Mouse (Mus musculus): ENCODE data around the gene Abcc4. TPM values are rescaled to one million over a fixed set of nuclear protein-coding genes. Genes with fewer than 3 reads are reported as not detected.

The Abcc4 gene
- total and polyA plus RNA-seq, 3 experiments = 10.4 to 28.7 (median 26.5) TPM

DNA sequence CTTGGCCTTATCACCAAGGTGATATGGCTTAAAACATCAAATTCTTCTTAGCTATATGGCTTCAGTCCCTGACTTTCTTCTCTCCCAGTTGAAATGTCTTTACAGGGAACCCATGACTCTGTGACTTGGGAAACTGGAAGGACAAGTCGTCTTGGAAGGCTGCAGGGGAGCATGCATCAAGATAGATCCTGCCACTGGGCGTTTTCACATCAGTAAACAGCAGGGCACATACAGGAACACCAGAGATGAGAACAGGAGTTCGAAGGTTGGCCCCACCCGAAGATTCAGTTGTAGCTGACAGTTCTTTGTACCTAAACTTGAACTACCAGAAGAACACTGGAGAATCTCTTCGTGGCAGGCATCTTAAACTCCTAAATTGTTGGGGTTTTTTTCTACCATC is 36.8 kb upstream of the Abcc4 start:
- Histone ChIP-seq H3K4me2 (ENCODE audit: insufficient read depth, low read depth, poor library complexity, severe bottlenecking) (no peak overlapping the region), H3K4me1 (ENCODE audit: control insufficient read depth in 1 of 2, insufficient read depth in 2 of 2) (no peaks in the 10 kb centered on the region), H3K36me3 (replicated peaks in 1 of 2; ENCODE audit: control insufficient read depth in 1 of 2, insufficient read depth in 1 of 2, low read length in 1 of 2) (no peaks in the 10 kb centered on the region), H3K9me3 (replicated peaks; ENCODE audit: low read length) (peaks cover 3% of the 10 kb centered on the region), H3K79me2 (replicated peaks; ENCODE audit: control insufficient read depth, extremely low read depth, insufficient read depth, poor library complexity, severe bottlenecking) (no peaks in the 10 kb centered on the region), H3K9ac (ENCODE audit: insufficient read depth, low read depth) (no peak overlapping the region), H3K27ac (ENCODE audit: insufficient read depth, low read depth) (no peak overlapping the region), H3K4me3 (replicated peaks in 1 of 3; ENCODE audit: low read depth in 2 of 3, low read length in 2 of 3, poor library complexity in 1 of 3) (no peak overlapping the region), H3K27me3 (replicated peaks) (no peaks in the 10 kb centered on the region)
- TF ChIP-seq E2F4 (IDR thresholded peaks at IDR 0.05; ENCODE audit: insufficient replicate concordance, low read depth, low read length) (no peak), HCFC1 (IDR thresholded peaks at IDR 0.05; ENCODE audit: low read depth, low read length) (no peak), KAT2A (IDR thresholded peaks at IDR 0.05; ENCODE audit: insufficient replicate concordance, low read length) (no peak), PAX5 (IDR thresholded peaks at IDR 0.05; ENCODE audit: low read length) (no peak), CHD1 (IDR thresholded peaks at IDR 0.05; ENCODE audit: low read depth, low read length) (no peak), IRF4 (IDR thresholded peaks at IDR 0.05; ENCODE audit: low read depth, low read length) (no peak), JUN (IDR thresholded peaks at IDR 0.05; ENCODE audit: insufficient read depth, low read depth, low read length) (no peak)
- DNase-seq (ENCODE audit: extremely low read depth) = no peak
- dilution Hi-C loops (cut with MboI; ENCODE audit: extremely low pct_ligation_motif_present, extremely low pct_unique_long_range_greater_than_20kb, low sequenced_read_pairs) (no loop called here), in situ Hi-C loops (cut with MboI; ENCODE audit: low pct_ligation_motif_present, low pct_unique_long_range_greater_than_20kb, low sequenced_read_pairs) (no loop called here)

DNA sequence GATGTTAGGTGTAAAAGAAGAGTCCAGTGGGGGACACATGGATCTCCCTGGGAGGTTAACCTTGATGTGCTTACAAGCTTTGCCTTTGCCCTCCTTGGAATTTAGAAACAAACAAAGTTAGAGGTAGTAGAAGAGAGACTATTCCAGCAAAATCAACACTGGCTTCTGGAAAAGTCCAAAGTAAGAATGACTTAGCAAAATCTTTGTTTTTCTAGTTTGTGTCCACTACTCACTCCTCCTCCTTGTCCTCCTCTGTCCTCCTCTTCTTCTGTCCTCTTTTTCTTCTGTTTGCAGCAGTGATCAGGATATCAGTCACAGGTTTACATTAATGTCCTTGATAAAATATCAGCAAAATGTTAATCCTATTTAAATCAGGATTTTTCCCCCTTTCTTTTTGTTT is 35.8 kb upstream of the Abcc4 start:
- Histone ChIP-seq H3K27me3 (replicated peaks) (no peaks in the 10 kb centered on the region), H3K27ac (ENCODE audit: insufficient read depth, low read depth) (no peak overlapping the region), H3K36me3 (replicated peaks in 1 of 2; ENCODE audit: control insufficient read depth in 1 of 2, insufficient read depth in 1 of 2, low read length in 1 of 2) (no peaks in the 10 kb centered on the region), H3K9me3 (replicated peaks; ENCODE audit: low read length) (peaks cover 3% of the 10 kb centered on the region), H3K4me2 (ENCODE audit: insufficient read depth, low read depth, poor library complexity, severe bottlenecking) (no peak overlapping the region), H3K79me2 (replicated peaks; ENCODE audit: control insufficient read depth, extremely low read depth, insufficient read depth, poor library complexity, severe bottlenecking) (no peaks in the 10 kb centered on the region), H3K4me3 (replicated peaks in 1 of 3; ENCODE audit: low read depth in 2 of 3, low read length in 2 of 3, poor library complexity in 1 of 3) (no peak overlapping the region), H3K4me1 (ENCODE audit: control insufficient read depth in 1 of 2, insufficient read depth in 2 of 2) (peaks cover 3 to 4% of the 10 kb centered on the region in 2 experiments; a peak in 3 of 4 replicates), H3K9ac (ENCODE audit: insufficient read depth, low read depth) (no peak overlapping the region)
- TF ChIP-seq JUN (IDR thresholded peaks at IDR 0.05; ENCODE audit: insufficient read depth, low read depth, low read length) (no peak), ZMIZ1 (IDR thresholded peaks at IDR 0.05; ENCODE audit: low read depth, low read length) (no peak), IRF4 (IDR thresholded peaks at IDR 0.05; ENCODE audit: low read depth, low read length) (no peak), TCF12 (IDR thresholded peaks at IDR 0.05; ENCODE audit: low read depth, low read length) (no peak), ZKSCAN1 (IDR thresholded peaks at IDR 0.05; ENCODE audit: borderline replicate concordance, low read depth, low read length) (no peak), HCFC1 (IDR thresholded peaks at IDR 0.05; ENCODE audit: low read depth, low read length) (no peak), MAX (IDR thresholded peaks at IDR 0.05; ENCODE audit: low read length) (no peak), POLR2AphosphoS2 (IDR thresholded peaks at IDR 0.05; ENCODE audit: low read depth, low read length) (no peak), RCOR1 (conservative IDR thresholded peaks at IDR 0.05; ENCODE audit: low read depth, low read length) (no peak), MAZ (IDR thresholded peaks at IDR 0.05; ENCODE audit: low read depth, low read length) (no peak), SIN3A (IDR thresholded peaks at IDR 0.05; ENCODE audit: low read length) (no peak), GABPA (IDR thresholded peaks at IDR 0.05; ENCODE audit: insufficient replicate concordance, low read depth, low read length) (no peak), ETS1 (conservative IDR thresholded peaks at IDR 0.05; ENCODE audit: low read depth, low read length) (no peak), CHD1 (IDR thresholded peaks at IDR 0.05; ENCODE audit: low read depth, low read length) (no peak), PAX5 (IDR thresholded peaks at IDR 0.05; ENCODE audit: low read length) (no peak), RAD21 (IDR thresholded peaks at IDR 0.05; ENCODE audit: low read depth, low read length) (no peak), EP300 (IDR thresholded peaks at IDR 0.05; ENCODE audit: low read length) (no peak), MAFK (IDR thresholded peaks at IDR 0.05; ENCODE audit: insufficient replicate concordance, low read length) (no peak)
- dilution Hi-C loops (cut with MboI; ENCODE audit: extremely low pct_ligation_motif_present, extremely low pct_unique_long_range_greater_than_20kb, low sequenced_read_pairs) = no loop called here
- no peak for DNase-seq (ENCODE audit: extremely low read depth)
- in situ Hi-C loops (cut with MboI; ENCODE audit: low pct_ligation_motif_present, low pct_unique_long_range_greater_than_20kb, low sequenced_read_pairs) = no loop called here
